Mouse (Mus musculus) ES-Bruce4 (cell line): ENCODE measurements around the gene Dennd5a. TPM values are rescaled to one million over a fixed set of nuclear protein-coding genes. Genes with fewer than 3 reads are reported as not detected.

ENCODE experiments used
- H3K27ac ChIP-seq: 2 replicates; pipeline ENCODE4 v1.5.1; 2012; ENCODE audit warnings: low read length, inconsistent platforms; ENCODE audit not compliant: insufficient read depth
- H3K27me3 ChIP-seq: 2 replicates; pipeline ENCODE4 v1.6.1; 2012; ENCODE audit warnings: mild to moderate bottlenecking, low read length, inconsistent platforms; ENCODE audit not compliant: control insufficient read depth, poor library complexity, insufficient read depth, severe bottlenecking
- H3K36me3 ChIP-seq: 2 replicates; pipeline ENCODE4 v1.6.1; 2012; ENCODE audit warnings: inconsistent platforms, mild to moderate bottlenecking, low read length, moderate library complexity; ENCODE audit not compliant: control insufficient read depth, poor library complexity, insufficient read depth, severe bottlenecking
- H3K4me1 ChIP-seq: one replicate; pipeline ENCODE4 v1.8.1; 2011; ENCODE audit warnings: low read length; ENCODE audit not compliant: control insufficient read depth, insufficient read depth
- H3K4me3 ChIP-seq: 2 replicates; pipeline ENCODE4 v1.5.1; 2011; ENCODE audit warnings: low read depth, mild to moderate bottlenecking, low read length
- H3K9ac ChIP-seq: 2 replicates; pipeline ENCODE4 v1.6.1; 2012; ENCODE audit warnings: low read depth, mild to moderate bottlenecking, inconsistent platforms; ENCODE audit not compliant: poor library complexity, severe bottlenecking
- H3K9me3 ChIP-seq: replicated peaks from 2 replicates; pipeline ENCODE4 v1.6.1; 2012; ENCODE audit warnings: mild to moderate bottlenecking, low read length, inconsistent platforms; ENCODE audit not compliant: control insufficient read depth, poor library complexity, insufficient read depth, severe bottlenecking
- CTCF ChIP-seq: IDR thresholded peaks from one replicate; pipeline ENCODE4 v1.8.1; 2011; ENCODE audit warnings: low read depth, low read length
- EP300 ChIP-seq: IDR thresholded peaks from 2 replicates; pipeline ENCODE4 v1.6.1; 2011; ENCODE audit warnings: low read depth, low read length; ENCODE audit not compliant: insufficient read depth
- POLR2A ChIP-seq: IDR thresholded peaks from one replicate; pipeline ENCODE4 v1.8.1; 2011; ENCODE audit warnings: low read length; ENCODE audit not compliant: insufficient read depth
- polyA plus RNA-seq: library from polyadenylated mRNA; stranded (reverse); fragments of >200 nt; gene quantifications from 2 replicates; pipeline ENCODE4 v1.2.4, GENCODE M21; 2011; ENCODE audit warnings: low read depth; ENCODE audit not compliant: missing spikeins, insufficient read depth, insufficient read length

Gene Dennd5a
- polyA plus RNA-seq, 1 experiment: 56.2 TPM

GRCm38 (mm10) chr7:109929628-109930027, 30.6 kb downstream of the Dennd5a start:
- no peaks in the 10 kb centered on the region for H3K36me3 ChIP-seq
- TF ChIP-seq CTCF (no peak), POLR2A (no peak), EP300 (no peak)
- no peak overlapping the region for H3K9ac ChIP-seq
- no peaks in the 10 kb centered on the region for H3K9me3 ChIP-seq
- H3K27me3 ChIP-seq: no peaks in the 10 kb centered on the region
- no peak overlapping the region for H3K4me3 ChIP-seq
- no peak overlapping the region for H3K27ac ChIP-seq
- no peaks in the 10 kb centered on the region for H3K4me1 ChIP-seq

DNA sequence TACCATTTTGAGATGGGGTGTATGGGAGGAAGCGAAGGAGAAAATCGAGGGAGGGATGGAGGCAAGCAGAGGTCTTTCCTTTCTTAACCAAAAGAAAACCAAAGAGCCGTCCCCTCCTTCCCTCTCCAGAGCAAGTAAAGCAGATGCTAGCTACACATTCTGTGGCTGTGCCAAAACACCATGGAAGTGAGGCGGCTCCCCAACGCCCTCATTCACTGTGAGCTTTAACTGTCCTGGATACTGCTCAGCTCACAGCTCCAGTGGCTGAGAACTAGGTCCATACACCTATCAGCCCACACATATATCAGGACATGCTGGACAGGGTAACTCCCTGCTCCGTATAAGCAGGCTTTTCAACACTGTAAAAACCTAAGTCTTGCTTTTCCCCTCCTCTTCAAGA, 31.9 kb downstream of the Dennd5a start:
- TF ChIP-seq EP300 (no peak), CTCF (no peak), POLR2A (no peak)
- H3K4me3 ChIP-seq: no peak overlapping the region
- no peaks in the 10 kb centered on the region for H3K4me1 ChIP-seq
- H3K27ac ChIP-seq: no peak overlapping the region
- H3K9me3 ChIP-seq: no peaks in the 10 kb centered on the region
- H3K27me3 ChIP-seq: no peaks in the 10 kb centered on the region
- H3K9ac ChIP-seq: no peak overlapping the region
- H3K36me3 ChIP-seq: no peaks in the 10 kb centered on the region

- Histone ChIP-seq H3K4me1 (no peaks in the 10 kb centered on the region), H3K4me3 (no peak overlapping the region), H3K27ac (no peak overlapping the region), H3K9me3 (no peaks in the 10 kb centered on the region), H3K36me3 (no peaks in the 10 kb centered on the region), H3K9ac (no peak overlapping the region), H3K27me3 (no peaks in the 10 kb centered on the region)
- TF ChIP-seq POLR2A (no peak), EP300 (no peak), CTCF (no peak)
Observed at GRCm38 (mm10) chr7:109924965-109925364, 35.3 kb downstream of the Dennd5a start.

DNA sequence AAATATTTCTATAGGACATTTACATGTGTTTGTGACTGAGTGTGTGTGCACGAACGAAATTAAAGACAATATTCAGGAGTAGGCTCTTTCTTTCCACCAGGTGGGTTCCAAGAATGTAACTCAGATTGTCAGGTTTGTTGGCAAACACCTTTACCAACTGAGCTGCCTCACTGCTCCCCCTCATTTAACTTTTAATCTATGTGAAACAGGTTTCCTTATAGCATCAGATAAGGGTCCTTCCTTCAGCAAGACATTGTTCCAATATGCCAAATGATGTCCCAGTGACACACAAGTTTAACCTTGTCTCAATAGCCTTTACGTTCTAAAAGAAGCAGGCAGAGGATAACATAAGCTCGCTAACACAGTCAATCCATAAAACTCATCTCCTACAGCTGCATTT, 37.4 kb downstream of the Dennd5a start:
- TF ChIP-seq EP300 (no peak), CTCF (no peak), POLR2A (no peak)
- no peaks in the 10 kb centered on the region for H3K27me3 ChIP-seq
- H3K4me3 ChIP-seq: no peak overlapping the region
- H3K36me3 ChIP-seq: 0 out of 2 replicates have a peak, but pooled peaks cover 2% of the 10 kb centered on the region
- no peaks in the 10 kb centered on the region for H3K9me3 ChIP-seq
- H3K9ac ChIP-seq: no peak overlapping the region
- no peak overlapping the region for H3K27ac ChIP-seq
- no peaks in the 10 kb centered on the region for H3K4me1 ChIP-seq

DNA sequence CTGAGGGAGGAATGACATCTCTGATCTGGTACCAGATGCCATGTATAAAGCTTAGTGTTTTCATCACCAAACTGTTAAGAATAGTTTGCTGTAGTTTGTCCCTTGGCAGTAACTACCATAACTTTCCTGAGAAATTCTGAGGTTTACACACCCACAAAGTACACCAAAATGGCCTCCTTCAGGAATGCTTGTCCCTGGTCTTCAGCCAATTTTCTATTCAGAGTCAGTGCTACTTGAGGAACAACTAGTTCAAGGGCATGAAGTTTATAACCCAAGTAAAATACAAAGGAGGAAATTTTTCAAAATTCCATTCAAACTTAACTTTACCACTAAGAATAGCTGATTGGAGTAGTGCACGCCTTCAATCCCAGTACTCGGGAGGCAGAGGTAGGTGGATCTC, 54.1 kb downstream of the Dennd5a start:
- Histone ChIP-seq H3K36me3 (peaks cover 11% of the 10 kb centered on the region), H3K27me3 (no peaks in the 10 kb centered on the region), H3K9ac (no peak overlapping the region), H3K9me3 (no peaks in the 10 kb centered on the region), H3K27ac (no peak overlapping the region), H3K4me1 (no peaks in the 10 kb centered on the region), H3K4me3 (no peak overlapping the region)
- TF ChIP-seq EP300: no peak
- no peak for TF ChIP-seq CTCF
- TF ChIP-seq POLR2A: no peak

DNA sequence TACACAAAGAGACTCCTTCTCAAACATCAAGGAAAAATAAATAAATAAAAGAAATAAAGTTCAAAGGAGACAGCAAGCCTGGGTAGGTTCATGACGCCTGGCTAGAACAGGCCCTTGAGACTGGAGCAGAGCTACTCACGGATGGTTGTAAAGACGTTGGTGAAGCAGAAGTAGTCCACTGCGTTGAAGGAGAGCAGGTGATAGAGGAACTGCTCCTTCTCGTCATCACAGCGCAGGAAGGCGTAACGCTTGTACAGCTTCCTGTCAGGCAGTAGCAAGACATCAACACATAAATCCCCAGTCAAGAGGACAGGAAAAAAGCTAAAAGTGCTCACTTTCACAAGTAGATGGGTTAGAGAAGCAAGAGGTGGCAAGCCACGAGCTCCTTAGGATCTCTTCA, 59.3 kb downstream of the Dennd5a start:
- Histone ChIP-seq H3K9ac (no peak overlapping the region), H3K27me3 (no peaks in the 10 kb centered on the region), H3K9me3 (no peaks in the 10 kb centered on the region), H3K36me3 (peaks cover 11% of the 10 kb centered on the region), H3K27ac (no peak overlapping the region), H3K4me3 (no peak overlapping the region), H3K4me1 (no peaks in the 10 kb centered on the region)
- TF ChIP-seq POLR2A: no peak
- no peak for TF ChIP-seq CTCF
- TF ChIP-seq EP300: no peak
